Mouse (Mus musculus): ENCODE results near the gene Efna2. TPM values are rescaled to one million over a fixed set of nuclear protein-coding genes. Genes with fewer than 3 reads are reported as not detected.

Gene Efna2
- total and polyA plus RNA-seq, 2 experiments from 2014 or later: 23.2 to 32.8 TPM

- Histone ChIP-seq H3K27me3 (ENCODE audit: insufficient read depth, low read length) (no peaks in the 10 kb centered on the region), H3K4me3 (ENCODE audit: low read length) (peak within 1 kb of the TSS; percentile 76), H3K4me2 (ENCODE audit: low read depth, low read length) (peak within 1 kb of the TSS; percentile 91), H3K4me1 (ENCODE audit: insufficient read depth, low read length) (peaks cover 24% of the 10 kb centered on the region), H3K9me3 (ENCODE audit: low read length) (no peaks in the 10 kb centered on the region), H3K36me3 (ENCODE audit: insufficient read depth, low read length) (peaks cover 18% of the 10 kb centered on the region), H3K27ac (peak within 1 kb of the TSS; percentile 97), H3K9ac (replicated peaks; ENCODE audit: low read length) (peak within 1 kb of the TSS; percentile 86)
- ATAC-seq: peak; percentile 16
- under 1% methylated on average over 83 of the region's 94 CpGs for WGBS
- no peak for TF ChIP-seq CTCF (IDR thresholded peaks at IDR 0.05; ENCODE audit: low read depth)
- DNase-seq (ENCODE audit: low spot score): peak; percentile 89
Measured at GRCm38 (mm10) chr10:80138553-80139438, 40.5 kb upstream of the Efna2 start, which contains the start of gene Atp5d. TSS of gene Atp5d (plus strand) at chr10:80138632.

- H3K4me3 ChIP-seq (ENCODE audit: low read length): peak overlapping the region; percentile 76
- WGBS: 1% methylated on average over 10 of the region's 10 CpGs
- H3K27me3 ChIP-seq (ENCODE audit: insufficient read depth, low read length): no peaks in the 10 kb centered on the region
- ATAC-seq: no peak
- peak overlapping the region; percentile 91 for H3K4me2 ChIP-seq (ENCODE audit: low read depth, low read length)
- H3K36me3 ChIP-seq (ENCODE audit: insufficient read depth, low read length): peaks cover 15% of the 10 kb centered on the region
- H3K27ac ChIP-seq: peak overlapping the region; percentile 97
- TF ChIP-seq CTCF (IDR thresholded peaks at IDR 0.05; ENCODE audit: low read depth): no peak
- DNase-seq (ENCODE audit: low spot score): no peak
- no peaks in the 10 kb centered on the region for H3K9me3 ChIP-seq (ENCODE audit: low read length)
- peak overlapping the region; percentile 86 for H3K9ac ChIP-seq (replicated peaks; ENCODE audit: low read length)
- H3K4me1 ChIP-seq (ENCODE audit: insufficient read depth, low read length): peaks cover 24% of the 10 kb centered on the region
Measured at GRCm38 (mm10) chr10:80139439-80139775, 39.9 kb upstream of the Efna2 start.

- ATAC-seq: no peak
- peaks cover 24% of the 10 kb centered on the region for H3K4me1 ChIP-seq (ENCODE audit: insufficient read depth, low read length)
- H3K36me3 ChIP-seq (ENCODE audit: insufficient read depth, low read length): peaks cover 14% of the 10 kb centered on the region
- 78% methylated on average over 11 of the region's 11 CpGs for WGBS
- H3K27me3 ChIP-seq (ENCODE audit: insufficient read depth, low read length): no peaks in the 10 kb centered on the region
- DNase-seq (ENCODE audit: low spot score): no peak
- no peak overlapping the region for H3K9ac ChIP-seq (replicated peaks; ENCODE audit: low read length)
- TF ChIP-seq CTCF (IDR thresholded peaks at IDR 0.05; ENCODE audit: low read depth): no peak
- H3K4me3 ChIP-seq (ENCODE audit: low read length): no peak overlapping the region
- no peaks in the 10 kb centered on the region for H3K9me3 ChIP-seq (ENCODE audit: low read length)
- H3K4me2 ChIP-seq (ENCODE audit: low read depth, low read length): no peak overlapping the region
- peak overlapping the region; percentile 97; the same call in 1 of the 2 replicates for H3K27ac ChIP-seq
Measured at GRCm38 (mm10) chr10:80139975-80140665, 39.2 kb upstream of the Efna2 start.

- H3K27me3 ChIP-seq (ENCODE audit: insufficient read depth, low read length): no peaks in the 10 kb centered on the region
- peaks cover 24% of the 10 kb centered on the region for H3K4me1 ChIP-seq (ENCODE audit: insufficient read depth, low read length)
- ATAC-seq (no peak), DNase-seq (ENCODE audit: low spot score) (no peak)
- WGBS: 75% methylated on average over 10 of the region's 10 CpGs
- peaks cover 14% of the 10 kb centered on the region for H3K36me3 ChIP-seq (ENCODE audit: insufficient read depth, low read length)
- peak within 1 kb of the TSS; percentile 98 for H3K4me2 ChIP-seq (ENCODE audit: low read depth, low read length)
- H3K9me3 ChIP-seq (ENCODE audit: low read length): no peaks in the 10 kb centered on the region
- H3K27ac ChIP-seq: peak within 1 kb of the TSS; percentile 97
- peak within 1 kb of the TSS; percentile 75 for H3K4me3 ChIP-seq (ENCODE audit: low read length)
- H3K9ac ChIP-seq (replicated peaks; ENCODE audit: low read length): peak within 1 kb of the TSS; percentile 30; the same call in 1 of the 2 replicates
- no peak for TF ChIP-seq CTCF (IDR thresholded peaks at IDR 0.05; ENCODE audit: low read depth)
Measured at GRCm38 (mm10) chr10:80140666-80141035, 38.6 kb upstream of the Efna2 start, which contains the start of gene Cbarp. TSS of gene Cbarp (minus strand) at chr10:80140835.

GRCm38 (mm10) chr10:80141243-80141642 is 38.0 kb upstream of the Efna2 start:
- no peaks in the 10 kb centered on the region for H3K9me3 ChIP-seq (ENCODE audit: low read length)
- H3K9ac ChIP-seq (replicated peaks; ENCODE audit: low read length): peak overlapping the region; percentile 30; the same call in 1 of the 2 replicates
- ATAC-seq: peak; percentile 75
- peak overlapping the region; percentile 86 for H3K27ac ChIP-seq
- peak; percentile 97 for DNase-seq (ENCODE audit: low spot score)
- H3K27me3 ChIP-seq (ENCODE audit: insufficient read depth, low read length): no peaks in the 10 kb centered on the region
- H3K4me3 ChIP-seq (ENCODE audit: low read length): peak overlapping the region; percentile 75
- peak; percentile 69 for TF ChIP-seq CTCF (IDR thresholded peaks at IDR 0.05; ENCODE audit: low read depth)
- under 1% methylated on average over 29 of the region's 29 CpGs for WGBS
- H3K4me2 ChIP-seq (ENCODE audit: low read depth, low read length): peak overlapping the region; percentile 98
- H3K4me1 ChIP-seq (ENCODE audit: insufficient read depth, low read length): peaks cover 22% of the 10 kb centered on the region
- H3K36me3 ChIP-seq (ENCODE audit: insufficient read depth, low read length): peaks cover 9% of the 10 kb centered on the region

- H3K4me1 ChIP-seq (ENCODE audit: insufficient read depth, low read length): peaks cover 15% of the 10 kb centered on the region
- peak overlapping the region; percentile 98 for H3K4me2 ChIP-seq (ENCODE audit: low read depth, low read length)
- DNase-seq (ENCODE audit: low spot score) (peak; percentile 100), ATAC-seq (peak; percentile 86)
- peak overlapping the region; percentile 75 for H3K4me3 ChIP-seq (ENCODE audit: low read length)
- no peaks in the 10 kb centered on the region for H3K9me3 ChIP-seq (ENCODE audit: low read length)
- H3K36me3 ChIP-seq (ENCODE audit: insufficient read depth, low read length): peaks cover 9% of the 10 kb centered on the region
- H3K27me3 ChIP-seq (ENCODE audit: insufficient read depth, low read length): no peaks in the 10 kb centered on the region
- no peak for TF ChIP-seq CTCF (IDR thresholded peaks at IDR 0.05; ENCODE audit: low read depth)
- peak overlapping the region; percentile 95 for H3K9ac ChIP-seq (replicated peaks; ENCODE audit: low read length)
- peak overlapping the region; percentile 86 for H3K27ac ChIP-seq
- under 1% methylated on average over 43 of the region's 43 CpGs for whole genome bisulfite sequencing
Measured at GRCm38 (mm10) chr10:80141786-80142529, 37.3 kb upstream of the Efna2 start.
